Mouse (Mus musculus): ENCODE results near the gene Siva1. TPM values are rescaled to one million over a fixed set of nuclear protein-coding genes. Genes with fewer than 3 reads are reported as not detected.

The Siva1 gene
- total RNA-seq, 2 experiments from 2014 or later: 45.4 to 46.9 TPM

GRCm38 (mm10) chr12:112658619-112659018 lies 14.1 kb downstream of the Siva1 start:
- peak; percentile 74 to 87 for DNase-seq

GRCm38 (mm10) chr12:112659109-112659508 lies 14.6 kb downstream of the Siva1 start:
- peak; percentile 84 to 88 for DNase-seq

GRCm38 (mm10) chr12:112660576-112661326 lies 16.3 kb downstream of the Siva1 start:
- no peak for DNase-seq

DNA sequence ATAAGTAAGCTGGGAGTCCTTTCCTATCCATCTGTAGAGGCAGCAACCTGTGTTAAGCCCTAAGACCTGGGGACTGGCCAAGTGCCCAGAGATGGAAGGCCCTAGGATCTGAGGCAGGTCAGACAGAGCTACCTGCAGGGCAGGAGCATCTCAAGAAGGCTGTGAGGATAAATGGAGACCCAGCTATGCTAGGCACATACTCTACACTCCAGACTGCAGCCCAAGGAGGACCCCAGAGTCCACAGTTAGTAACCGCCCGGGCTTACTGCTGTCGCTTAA lies 16.8 kb downstream of the Siva1 start:
- no peak for DNase-seq

DNA sequence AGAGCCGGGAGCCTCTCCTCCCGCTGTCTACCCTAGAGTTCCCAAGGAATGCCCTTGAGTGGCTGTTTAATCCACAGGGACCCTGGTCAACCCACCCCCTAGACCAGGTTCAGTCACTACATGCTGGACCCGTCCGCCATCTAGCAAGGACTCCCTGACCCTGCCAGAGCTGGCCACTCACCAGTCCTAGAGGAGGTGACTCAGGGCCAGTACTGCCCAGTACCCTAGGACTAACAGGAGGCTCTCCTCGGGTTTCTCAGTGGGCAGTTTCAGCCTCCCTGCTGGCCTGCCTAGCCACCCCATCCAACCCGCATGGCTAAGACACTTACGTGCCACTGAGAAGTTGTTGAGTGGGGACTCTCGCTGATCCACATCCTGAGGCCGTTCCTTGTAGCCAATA lies 17.4 kb downstream of the Siva1 start:
- no peak for DNase-seq

DNA sequence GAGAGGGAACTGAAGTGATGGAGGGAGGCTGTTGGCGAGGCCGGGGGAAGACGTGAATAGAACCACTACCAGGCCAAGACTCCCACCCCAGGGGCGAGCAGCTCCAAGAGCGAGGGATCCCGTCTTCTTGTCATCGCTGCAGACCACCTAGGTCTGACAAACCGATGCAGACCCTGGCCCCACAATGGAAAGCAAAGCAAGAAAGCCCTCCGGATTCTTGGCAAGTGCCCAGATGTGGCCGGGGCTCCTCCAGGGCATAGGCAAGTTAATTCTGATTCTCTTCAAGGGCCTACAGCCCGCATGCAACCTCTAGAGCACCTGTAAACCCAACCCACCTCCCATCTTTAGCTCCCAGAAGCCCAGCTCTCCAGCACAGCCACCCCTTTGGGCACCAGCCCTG lies 18.8 kb downstream of the Siva1 start:
- no peak for DNase-seq

GRCm38 (mm10) chr12:112663716-112664115 lies 19.2 kb downstream of the Siva1 start:
- DNase-seq: no peak

DNA sequence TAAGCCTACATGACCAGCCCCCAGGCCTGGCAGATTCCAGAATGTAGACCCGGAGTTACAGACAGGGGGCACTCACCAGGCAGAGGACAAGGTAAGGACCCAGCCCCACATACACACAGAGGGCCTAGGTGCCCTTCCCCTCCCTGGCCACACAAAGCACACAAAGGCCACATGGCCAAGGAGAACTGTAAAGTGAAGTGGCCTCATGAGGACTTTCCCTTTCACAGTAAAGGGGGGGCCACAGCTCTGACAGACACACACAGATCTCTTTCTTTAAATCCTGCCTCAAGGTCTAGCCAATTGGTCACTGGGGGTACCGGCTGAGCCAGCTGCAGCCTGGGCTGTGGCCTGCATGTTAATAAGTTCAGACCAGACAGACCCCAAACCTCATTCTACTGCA lies 19.6 kb downstream of the Siva1 start:
- DNase-seq: no peak

GRCm38 (mm10) chr12:112664656-112665055 lies 20.2 kb downstream of the Siva1 start:
- no peak for DNase-seq

DNA sequence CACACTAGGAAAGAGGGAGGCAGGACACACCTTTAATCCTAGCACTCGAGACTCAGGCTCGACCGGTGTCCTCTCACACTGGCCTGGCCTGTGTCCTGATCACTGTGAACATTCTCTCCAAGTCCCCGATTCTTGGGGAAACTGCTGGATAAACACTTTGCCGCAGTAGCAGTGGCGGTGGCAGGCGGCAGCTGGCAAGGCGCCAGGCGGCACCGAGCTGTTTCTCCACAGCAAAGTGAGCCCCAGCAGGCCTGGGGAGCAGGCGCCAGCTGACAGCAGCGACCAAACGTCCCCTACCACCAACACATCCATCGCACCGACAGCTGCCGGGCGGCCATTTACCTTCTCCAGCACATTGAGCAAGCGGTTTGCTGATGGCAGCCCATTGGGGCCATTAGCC lies 21.0 kb downstream of the Siva1 start:
- peak; percentile 83 to 87 for DNase-seq

- no peak for DNase-seq
Observed at GRCm38 (mm10) chr12:112665881-112666544, 21.5 kb downstream of the Siva1 start.

- peak; percentile 57 to 68 for DNase-seq
Observed at GRCm38 (mm10) chr12:112667619-112668297, 23.3 kb downstream of the Siva1 start.

DNA sequence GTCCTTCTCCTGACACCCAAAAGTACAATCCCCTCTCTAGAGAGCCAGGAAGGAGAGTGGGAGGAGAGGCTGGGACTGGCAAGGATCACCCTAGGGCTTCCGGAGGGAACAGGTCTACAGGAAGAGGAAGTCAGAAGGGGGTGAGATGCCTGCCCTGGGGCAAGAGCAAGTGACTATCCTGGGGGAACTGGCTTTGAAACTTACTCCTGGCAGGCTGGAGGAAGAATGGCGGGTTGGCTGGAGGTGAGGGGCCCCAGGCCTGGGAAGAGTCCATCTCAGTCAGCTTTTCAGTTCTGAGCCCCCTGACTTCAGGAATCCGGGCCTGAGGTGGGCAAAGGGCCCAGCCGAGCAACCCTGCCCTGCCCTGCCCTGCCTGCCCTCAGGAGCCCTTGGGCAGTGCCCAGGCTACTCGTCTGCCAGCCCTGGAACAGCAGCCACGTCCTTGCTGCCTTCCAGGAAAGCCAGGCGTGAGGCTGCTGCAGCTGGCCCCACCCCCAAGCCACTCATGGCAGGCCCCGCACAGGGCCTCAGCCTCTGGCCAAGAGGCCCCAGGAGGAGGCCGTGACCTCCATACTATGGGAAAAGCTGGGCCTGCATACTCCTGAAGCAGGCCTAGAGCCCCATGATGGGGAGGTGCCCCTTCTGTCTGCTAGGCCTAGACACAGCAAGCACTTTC lies 26.4 kb downstream of the Siva1 start:
- DNase-seq: peak; percentile 90 to 93

GRCm38 (mm10) chr12:112671891-112672290 lies 27.4 kb downstream of the Siva1 start:
- peak in 1 of 2 experiments; percentile 48 for DNase-seq

GRCm38 (mm10) chr12:112672744-112673575 lies 28.5 kb downstream of the Siva1 start:
- DNase-seq: peak; percentile 82

DNA sequence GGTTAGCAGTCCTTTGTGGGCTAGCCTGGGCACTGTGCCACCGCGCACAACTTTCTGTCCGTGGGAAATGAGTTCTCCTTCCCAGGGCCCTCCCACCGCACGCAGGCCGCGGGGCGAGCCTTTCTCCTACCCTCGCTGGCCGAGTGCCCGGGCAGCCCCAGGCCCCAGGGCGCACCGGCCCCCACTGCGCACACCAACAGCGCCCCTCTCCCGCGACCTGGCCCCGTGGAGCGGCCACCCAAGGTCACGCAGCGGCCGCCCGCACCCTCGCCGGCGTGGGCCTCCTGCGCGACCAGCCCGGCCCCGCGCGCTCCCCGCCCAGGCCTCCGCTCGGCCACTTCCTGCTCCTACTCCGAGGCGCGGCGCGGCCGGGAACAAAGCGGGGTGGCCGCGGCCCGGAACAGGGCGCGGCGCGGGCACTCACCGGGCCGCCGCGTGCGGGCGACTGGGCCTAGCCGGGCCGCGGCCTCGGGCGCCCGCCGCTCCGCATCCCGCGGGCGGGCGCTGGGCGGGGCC lies 29.2 kb downstream of the Siva1 start:
- DNase-seq: peak; percentile 52 to 68

DNA sequence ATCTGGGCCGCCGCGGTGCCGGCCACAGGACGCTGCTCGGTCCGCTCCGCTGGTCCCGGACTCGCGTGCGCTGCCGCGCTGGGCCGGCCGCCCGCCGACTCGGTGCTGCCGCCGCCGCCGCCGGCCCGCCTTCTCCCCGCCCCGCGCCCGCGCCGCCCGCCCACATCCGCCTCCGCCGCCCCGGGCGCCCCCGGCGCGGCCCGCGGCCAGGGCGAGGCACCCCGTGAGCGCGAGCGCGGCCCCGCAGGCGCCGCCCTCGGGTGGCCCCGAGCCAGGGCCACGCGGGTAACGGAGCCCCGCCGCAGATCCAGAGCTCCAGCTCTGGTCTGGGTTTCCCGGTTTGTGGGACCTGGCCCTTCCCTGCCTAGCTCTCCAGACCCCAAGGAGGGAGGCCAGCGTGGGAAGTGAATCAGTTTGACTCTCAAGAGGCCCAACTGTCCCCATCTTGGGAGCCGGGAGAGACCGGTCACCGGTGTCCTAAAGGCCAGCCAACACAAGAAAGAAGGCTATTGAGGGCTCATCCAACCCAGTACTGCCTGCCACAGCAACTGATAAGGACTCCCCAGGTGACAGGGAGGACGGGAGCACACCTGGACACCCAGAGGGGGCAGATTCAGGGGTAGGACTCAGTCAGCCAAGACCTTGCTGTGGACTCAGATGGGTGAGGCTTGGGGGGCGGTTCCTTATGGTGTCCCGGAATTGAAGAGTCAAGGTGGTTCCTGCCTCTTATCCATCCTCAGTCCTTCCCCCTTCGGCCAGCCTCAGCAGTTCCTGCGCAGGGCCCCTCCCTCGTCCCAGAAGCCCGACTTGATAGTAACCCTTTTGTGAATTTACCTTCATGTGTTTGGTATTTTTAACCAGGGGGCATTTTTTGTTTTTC lies 29.9 kb downstream of the Siva1 start, which contains the start of gene Akt1:
Gene Akt1 (minus strand): TSS at position 753 of the 880 bp plus-strand sequence.
- peak; percentile 78 to 85 for DNase-seq

- peak; percentile 92 for DNase-seq
Observed at GRCm38 (mm10) chr12:112675245-112676035, 31.0 kb downstream of the Siva1 start.

DNA sequence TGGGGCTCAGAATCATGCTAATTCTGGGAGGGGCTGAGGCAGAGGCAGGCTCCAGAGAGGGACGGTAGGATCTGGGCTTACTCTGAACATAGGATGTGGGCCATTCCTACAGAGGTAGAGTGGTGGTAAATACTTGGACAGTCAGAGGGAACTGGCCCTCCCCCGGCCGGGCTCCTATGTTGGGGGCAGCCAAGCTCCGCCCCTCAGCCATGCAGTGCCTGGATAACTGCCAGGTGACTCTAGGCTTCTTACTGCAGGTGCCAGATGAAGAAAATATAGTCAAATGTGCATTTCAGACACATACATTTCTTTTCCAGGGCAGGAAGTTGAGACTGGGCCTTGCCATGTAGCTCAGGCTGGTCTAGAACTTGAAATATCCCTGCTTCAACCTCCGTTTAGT lies 32.6 kb downstream of the Siva1 start:
- peak; percentile 72 to 80 for DNase-seq
